Mouse (Mus musculus) brain, embryonic 14.5 days (tissue): ENCODE results near the gene Dusp6.

Experiments
- CTCF ChIP-seq: fragments of 200-500 bp; IDR thresholded peaks from 2 replicates; pipeline ENCODE4 v1.5.1; 2012; ENCODE audit warnings: inconsistent platforms, mild to moderate bottlenecking, moderate library complexity, borderline replicate concordance; ENCODE audit not compliant: insufficient read depth, insufficient read length; ENCODE audit errors: extremely low read depth
- POLR2A ChIP-seq: fragments of 200-500 bp; IDR thresholded peaks from 2 replicates; pipeline ENCODE4 v1.6.1; 2012; ENCODE audit warnings: mild to moderate bottlenecking, inconsistent platforms, borderline replicate concordance; ENCODE audit not compliant: poor library complexity, insufficient read depth, insufficient read length, severe bottlenecking; ENCODE audit errors: extremely low read depth

- TF ChIP-seq POLR2A (no peak), CTCF (no peak)
Observed at GRCm38 (mm10) chr10:99253412-99253811, 9.6 kb upstream of the Dusp6 start.
